Mouse (Mus musculus): Measurements from ENCODE around the gene Tmem38a. TPM values are rescaled to one million over a fixed set of nuclear protein-coding genes. Genes with fewer than 3 reads are reported as not detected.

Gene Tmem38a
- total and polyA plus RNA-seq, 3 experiments = 3.8 to 6.2 (median 4.2) TPM

Other genes starting within 250 kb of the Tmem38a start
- 25.1 and 25.6 TPM in 2 replicates for gene Eps15l1, start 150.6 kb upstream of the Tmem38a start, total RNA-seq (2012; rRNA removed)
- 21.7 and 22.2 TPM in 2 replicates for gene Eps15l1, start 150.6 kb upstream of the Tmem38a start, total RNA-seq (2014; rRNA removed)
- gene Eps15l1, start 150.6 kb upstream of the Tmem38a start, polyA plus RNA-seq (2012; ENCODE audit: insufficient read length, low read depth) = 48.3 and 49.4 TPM in 2 replicates
- 4.0 and 5.3 TPM in 2 replicates for gene Calr3, start 128.2 kb upstream of the Tmem38a start, total RNA-seq (2012; rRNA removed)
- gene Calr3, start 128.2 kb upstream of the Tmem38a start, total RNA-seq (2014; rRNA removed) = 2.5 and 2.8 TPM in 2 replicates
- 2.5 and 3.1 TPM in 2 replicates for gene Calr3, start 128.2 kb upstream of the Tmem38a start, polyA plus RNA-seq (2012; ENCODE audit: insufficient read length, low read depth)
- 12.6 TPM in 2 replicates for gene 1700030K09Rik, start 128.2 kb upstream of the Tmem38a start, total RNA-seq (2012; rRNA removed)
- gene 1700030K09Rik, start 128.2 kb upstream of the Tmem38a start, total RNA-seq (2014; rRNA removed) = 9.7 and 9.8 TPM in 2 replicates
- 11.8 and 13.1 TPM in 2 replicates for gene 1700030K09Rik, start 128.2 kb upstream of the Tmem38a start, polyA plus RNA-seq (2012; ENCODE audit: insufficient read length, low read depth)
- gene Cherp, start 96.8 kb upstream of the Tmem38a start, total RNA-seq (2012; rRNA removed) = 18.1 and 20.2 TPM in 2 replicates
- gene Cherp, start 96.8 kb upstream of the Tmem38a start, total RNA-seq (2014; rRNA removed) = 6.1 and 8.9 TPM in 2 replicates
- 69.5 and 80.4 TPM in 2 replicates for gene Cherp, start 96.8 kb upstream of the Tmem38a start, polyA plus RNA-seq (2012; ENCODE audit: insufficient read length, low read depth)
- 27.2 and 34.5 TPM in 2 replicates for gene Slc35e1, start 79.4 kb upstream of the Tmem38a start, total RNA-seq (2012; rRNA removed)
- gene Slc35e1, start 79.4 kb upstream of the Tmem38a start, total RNA-seq (2014; rRNA removed) = 24.0 and 28.7 TPM in 2 replicates
- 16.8 and 19.8 TPM in 2 replicates for gene Slc35e1, start 79.4 kb upstream of the Tmem38a start, polyA plus RNA-seq (2012; ENCODE audit: insufficient read length, low read depth)
- 9.7 and 10.3 TPM in 2 replicates for gene Med26, start 23.8 kb upstream of the Tmem38a start, total RNA-seq (2012; rRNA removed)
- 6.6 and 8.7 TPM in 2 replicates for gene Med26, start 23.8 kb upstream of the Tmem38a start, total RNA-seq (2014; rRNA removed)
- gene Med26, start 23.8 kb upstream of the Tmem38a start, polyA plus RNA-seq (2012; ENCODE audit: insufficient read length, low read depth) = 12.9 and 14.3 TPM in 2 replicates
- gene Smim7, start 967 bp upstream of the Tmem38a start, total RNA-seq (2012; rRNA removed) = 37.7 and 42.2 TPM in 2 replicates
- gene Smim7, start 967 bp upstream of the Tmem38a start, total RNA-seq (2014; rRNA removed) = 70.3 and 79.8 TPM in 2 replicates
- gene Smim7, start 967 bp upstream of the Tmem38a start, polyA plus RNA-seq (2012; ENCODE audit: insufficient read length, low read depth) = 60.7 and 61.0 TPM in 2 replicates
- gene Nwd1, start 74.7 kb downstream of the Tmem38a start, total RNA-seq (2012; rRNA removed) = 0.04 TPM in 1 of 2 replicates, not detected in the other
- not detected in 2 replicates for gene Nwd1, start 74.7 kb downstream of the Tmem38a start, total RNA-seq (2014; rRNA removed)
- gene Nwd1, start 74.7 kb downstream of the Tmem38a start, polyA plus RNA-seq (2012; ENCODE audit: insufficient read length, low read depth) = not detected in 2 replicates
- 148 and 183 TPM in 2 replicates for gene Sin3b, start 151.2 kb downstream of the Tmem38a start, total RNA-seq (2012; rRNA removed)
- 120 and 132 TPM in 2 replicates for gene Sin3b, start 151.2 kb downstream of the Tmem38a start, total RNA-seq (2014; rRNA removed)
- 109 and 118 TPM in 2 replicates for gene Sin3b, start 151.2 kb downstream of the Tmem38a start, polyA plus RNA-seq (2012; ENCODE audit: insufficient read length, low read depth)
- gene F2rl3, start 189.8 kb downstream of the Tmem38a start, total RNA-seq (2012; rRNA removed) = 0.13 and 0.21 TPM in 2 replicates
- gene F2rl3, start 189.8 kb downstream of the Tmem38a start, total RNA-seq (2014; rRNA removed) = 0.32 TPM in 1 of 2 replicates, not detected in the other
- not detected in 2 replicates for gene F2rl3, start 189.8 kb downstream of the Tmem38a start, polyA plus RNA-seq (2012; ENCODE audit: insufficient read length, low read depth)